Mouse (Mus musculus) heart, adult 2 months (tissue): ENCODE measurements around the gene Neto2. TPM values are rescaled to one million over a fixed set of nuclear protein-coding genes. Genes with fewer than 3 reads are reported as not detected.

Experiments used
- DNase-seq, 2 experiments: peaks; one replicate each; pipeline ENCODE4 v3.0.0; 2021
- H3K27ac ChIP-seq: fragments of 200-600 bp; 2 replicates; pipeline ENCODE4 v1.8.1; 2022
- H3K27me3 ChIP-seq: fragments of 200-500 bp; 2 replicates; pipeline ENCODE4 v1.6.1; 2012; ENCODE audit warnings: mild to moderate bottlenecking, low read length, inconsistent platforms, mixed read lengths; ENCODE audit not compliant: control insufficient read depth, insufficient read depth
- H3K36me3 ChIP-seq: fragments of 200-500 bp; 2 replicates; pipeline ENCODE4 v1.6.1; 2012; ENCODE audit warnings: low read length, inconsistent platforms; ENCODE audit not compliant: control insufficient read depth, insufficient read depth
- H3K4me1 ChIP-seq: fragments of 200-500 bp; 2 replicates; pipeline ENCODE4 v1.6.1; 2011; ENCODE audit warnings: low read length; ENCODE audit not compliant: control insufficient read depth, insufficient read depth
- H3K4me3 ChIP-seq: fragments of 200-600 bp; 2 replicates; pipeline ENCODE4 v1.8.1; 2022
- H3K79me2 ChIP-seq: fragments of 200-500 bp; replicated peaks from 2 replicates; pipeline ENCODE4 v1.6.1; 2012; ENCODE audit warnings: mild to moderate bottlenecking, inconsistent platforms, low read length, moderate library complexity, mixed read lengths; ENCODE audit not compliant: control insufficient read depth, insufficient read depth
- H3K9ac ChIP-seq: fragments of 200-500 bp; 2 replicates; pipeline ENCODE4 v1.6.1; 2012; ENCODE audit warnings: low read depth, mild to moderate bottlenecking, control low read depth, inconsistent platforms, low read length, mixed read lengths
- CTCF ChIP-seq: fragments of 200-600 bp; IDR thresholded peaks from 2 replicates; pipeline ENCODE4 v1.8.1; 2022; ENCODE audit warnings: antibody characterized with exemption, mild to moderate bottlenecking, moderate library complexity
- EP300 ChIP-seq: fragments of 200-500 bp; IDR thresholded peaks from 2 replicates; pipeline ENCODE4 v1.6.1; 2011; ENCODE audit warnings: low read depth, low read length, control low read depth; ENCODE audit not compliant: insufficient read depth
- POLR2A ChIP-seq: fragments of 200-500 bp; IDR thresholded peaks from 2 replicates; pipeline ENCODE4 v1.6.1; 2011; ENCODE audit warnings: mild to moderate bottlenecking, low read depth, low read length, control low read depth; ENCODE audit not compliant: insufficient read depth
- WGBS: fragments of 180-500 bp; shearing (Covaris S2); methylation state at CpG from one replicate; pipeline ENCODE4 v1.1.7; 2018; 5-methylcytosine and 5-hydroxymethylcytosine counted together
- intact Hi-C: fragments of 180-260 bp; cut with DNase I; formaldehyde crosslinking; loops from one replicate; pipeline ENCODE4 v1.15.1; 2025
- polyA plus RNA-seq: library from polyadenylated mRNA; depleted of rRNA; stranded (reverse); fragments of >200 nt; gene quantifications from 2 replicates; pipeline ENCODE4 v1.2.3, GENCODE M21; 2012
- total RNA-seq, 2 experiments: library from RNA; stranded (reverse); gene quantifications; 2 replicates each; pipeline ENCODE4 v1.2.3; 2021

Gene Neto2
- total and polyA plus RNA-seq, 3 experiments, result 0.31 to 1.1 (median 1.1) TPM

DNA sequence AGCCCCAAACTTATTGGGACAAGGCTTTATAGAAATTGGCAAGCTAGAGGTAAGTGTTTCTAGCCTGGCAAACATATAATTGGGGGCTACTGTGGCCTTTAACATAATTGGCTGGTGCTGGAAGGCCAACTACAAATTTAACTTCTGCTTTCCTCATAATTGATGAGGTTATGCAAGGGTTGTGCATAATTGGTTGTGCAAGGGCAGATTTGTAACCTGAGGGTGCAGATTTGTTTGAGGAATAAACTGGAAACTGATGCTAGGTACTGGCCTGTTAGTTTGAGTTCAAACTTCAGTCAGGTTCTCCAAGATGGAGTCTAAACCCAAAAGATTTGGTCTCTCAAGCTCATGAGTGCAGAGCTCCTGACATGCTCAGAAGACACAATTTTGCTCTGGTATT, 92.9 kb downstream of the Neto2 start:
- H3K4me3 ChIP-seq, result no peak overlapping the region

DNA sequence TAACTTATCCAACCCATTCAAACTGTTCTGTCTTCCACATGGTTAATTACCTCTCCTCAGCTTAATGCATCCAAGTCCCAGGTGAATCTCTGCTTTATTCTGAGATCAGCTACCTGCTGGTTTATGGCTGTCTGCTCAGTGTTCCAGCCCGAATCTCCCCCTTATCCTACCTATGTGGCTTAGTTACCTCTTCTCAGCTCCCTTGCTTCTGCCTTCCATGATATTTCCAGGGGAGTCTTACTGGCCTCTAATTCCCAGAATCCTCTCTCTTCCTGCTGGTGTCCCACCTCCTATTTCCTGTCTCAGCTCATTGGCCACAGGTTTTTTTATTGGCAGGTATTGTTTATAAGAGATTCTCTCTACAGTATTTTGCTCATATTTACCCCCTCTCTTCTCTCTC, 93.8 kb downstream of the Neto2 start:
- no peak overlapping the region for H3K27ac ChIP-seq
- TF ChIP-seq CTCF, result no peak
- no peaks in the 10 kb centered on the region for H3K4me1 ChIP-seq
- no peak overlapping the region for H3K9ac ChIP-seq
- H3K36me3 ChIP-seq, result no peaks in the 10 kb centered on the region
- DNase-seq, result no peak
- H3K27me3 ChIP-seq, result no peaks in the 10 kb centered on the region
- WGBS, result 77% methylated on average over 1 of the region's 1 CpGs
- no peaks in the 10 kb centered on the region for H3K79me2 ChIP-seq
- no peak overlapping the region for H3K4me3 ChIP-seq
- intact Hi-C loops, result no loop called here

More for the DNA sequence above, 92.9 kb downstream of the Neto2 start:
- H3K9ac ChIP-seq, result no peak overlapping the region
- no peaks in the 10 kb centered on the region for H3K79me2 ChIP-seq
- H3K27ac ChIP-seq, result no peak overlapping the region
- no peaks in the 10 kb centered on the region for H3K27me3 ChIP-seq
- H3K4me1 ChIP-seq, result no peaks in the 10 kb centered on the region
- intact Hi-C loops, result no loop called here
- no peak for DNase-seq
- TF ChIP-seq EP300 (no peak), CTCF (no peak), POLR2A (no peak)
- no peaks in the 10 kb centered on the region for H3K36me3 ChIP-seq

DNA sequence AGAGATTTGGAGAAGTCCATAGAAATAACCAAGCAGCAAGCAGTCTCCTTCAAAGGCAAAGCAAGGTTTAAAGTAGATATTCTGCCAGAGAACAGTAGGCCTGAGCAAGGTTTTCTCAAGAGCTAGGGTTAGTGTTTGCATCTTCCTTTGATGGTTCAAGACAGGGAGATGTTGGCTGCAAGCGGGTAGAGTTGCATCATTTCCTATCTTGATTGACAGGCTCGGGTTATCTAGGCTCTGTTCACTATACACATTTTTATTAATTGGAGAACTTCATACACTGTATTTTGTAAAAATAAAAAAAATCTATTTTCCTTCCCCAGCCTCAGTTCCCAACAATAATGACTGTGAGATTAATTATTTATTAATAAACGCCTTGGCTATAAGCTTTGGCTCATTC, 94.2 kb downstream of the Neto2 start:
- no peaks in the 10 kb centered on the region for H3K79me2 ChIP-seq
- intact Hi-C loops, result no loop called here

DNA sequence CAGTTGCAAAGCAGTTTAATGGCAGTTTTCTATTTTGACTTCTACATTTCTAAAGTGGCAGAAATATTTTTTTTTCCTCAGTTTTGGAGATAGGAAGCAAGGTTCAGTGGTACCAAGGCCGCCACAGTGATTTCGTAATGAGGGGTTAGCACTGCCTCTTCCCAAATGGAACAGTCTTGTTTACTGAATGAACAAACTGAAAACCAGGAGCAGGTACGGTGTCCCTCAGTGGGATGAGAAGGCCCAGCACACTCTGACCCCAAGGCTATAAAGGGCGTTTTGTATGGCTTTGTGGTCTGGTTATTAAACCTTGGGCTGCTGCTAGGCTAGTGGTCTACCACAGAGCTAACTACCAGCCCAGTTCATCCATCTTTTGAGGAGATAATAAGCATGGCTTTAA, 96.5 kb downstream of the Neto2 start:
- WGBS, result 90% methylated on average over 4 of the region's 4 CpGs
- intact Hi-C loops, result loop anchor here (5.0 kb wide), 3 partner anchors 63 to 983 kb away; no protein-coding TSS in a partner anchor

More for the DNA sequence above, 94.2 kb downstream of the Neto2 start:
- no peak overlapping the region for H3K27ac ChIP-seq
- H3K4me1 ChIP-seq, result no peaks in the 10 kb centered on the region; the same call in 1 of the 2 replicates
- 80% methylated on average over 3 of the region's 3 CpGs for WGBS
- no peak overlapping the region for H3K9ac ChIP-seq
- no peak for DNase-seq
- TF ChIP-seq POLR2A (no peak), CTCF (no peak), EP300 (no peak)
- no peaks in the 10 kb centered on the region for H3K36me3 ChIP-seq
- H3K4me3 ChIP-seq, result no peak overlapping the region
- H3K27me3 ChIP-seq, result no peaks in the 10 kb centered on the region

DNA sequence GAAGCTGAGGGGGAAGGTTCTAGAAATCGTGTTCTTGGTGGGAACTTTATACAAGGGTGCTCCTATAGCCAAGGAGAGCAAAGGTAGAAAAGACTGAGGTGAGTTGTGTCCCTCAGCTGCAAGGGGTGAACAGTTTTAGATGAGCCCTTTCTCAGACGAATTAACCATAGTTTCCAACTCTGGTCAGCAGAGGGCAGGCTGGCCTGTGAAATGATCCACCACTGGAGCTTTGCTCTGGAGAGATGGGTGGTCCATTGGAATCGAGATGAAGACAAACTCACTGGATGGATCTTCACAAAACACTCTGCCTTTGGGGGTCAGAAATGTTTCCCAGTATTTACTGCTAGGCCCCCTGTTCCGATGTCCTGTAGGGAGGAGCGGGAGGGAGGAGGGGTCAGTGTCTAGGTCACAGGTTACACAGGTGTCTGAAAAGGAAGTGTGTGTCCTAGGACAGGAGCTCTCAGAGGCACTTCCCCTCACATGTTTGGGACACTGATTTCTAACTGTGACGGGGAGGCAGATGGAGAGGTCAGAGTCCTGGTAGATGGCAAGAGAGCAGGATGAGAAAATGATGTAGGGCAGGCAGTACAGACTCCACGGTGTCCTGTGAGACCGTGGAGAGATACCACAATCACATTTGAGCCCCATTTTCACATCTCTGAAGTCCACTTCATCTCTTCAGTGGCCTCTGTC, 97.4 kb downstream of the Neto2 start:
- Histone ChIP-seq H3K27me3 (no peaks in the 10 kb centered on the region), H3K4me3 (no peak overlapping the region), H3K36me3 (no peaks in the 10 kb centered on the region), H3K9ac (no peak overlapping the region), H3K4me1 (no peaks in the 10 kb centered on the region; the same call in 1 of the 2 replicates), H3K27ac (no peak overlapping the region), H3K79me2 (no peaks in the 10 kb centered on the region)
- DNase-seq, result peak; percentile 27 to 60
- TF ChIP-seq CTCF (peak; percentile 70), POLR2A (no peak)
- 43% methylated on average over 8 of the region's 8 CpGs for WGBS
- intact Hi-C loops, result loop anchor here (5.0 kb wide), 3 partner anchors 64 to 984 kb away; no protein-coding TSS in a partner anchor

More for the DNA sequence above, 96.5 kb downstream of the Neto2 start:
- Histone ChIP-seq H3K79me2 (no peaks in the 10 kb centered on the region), H3K9ac (no peak overlapping the region), H3K36me3 (no peaks in the 10 kb centered on the region), H3K4me1 (no peaks in the 10 kb centered on the region; the same call in 1 of the 2 replicates), H3K27ac (no peak overlapping the region), H3K27me3 (no peaks in the 10 kb centered on the region), H3K4me3 (no peak overlapping the region)
- TF ChIP-seq CTCF (no peak), EP300 (no peak), POLR2A (no peak)
- DNase-seq, result no peak

DNA sequence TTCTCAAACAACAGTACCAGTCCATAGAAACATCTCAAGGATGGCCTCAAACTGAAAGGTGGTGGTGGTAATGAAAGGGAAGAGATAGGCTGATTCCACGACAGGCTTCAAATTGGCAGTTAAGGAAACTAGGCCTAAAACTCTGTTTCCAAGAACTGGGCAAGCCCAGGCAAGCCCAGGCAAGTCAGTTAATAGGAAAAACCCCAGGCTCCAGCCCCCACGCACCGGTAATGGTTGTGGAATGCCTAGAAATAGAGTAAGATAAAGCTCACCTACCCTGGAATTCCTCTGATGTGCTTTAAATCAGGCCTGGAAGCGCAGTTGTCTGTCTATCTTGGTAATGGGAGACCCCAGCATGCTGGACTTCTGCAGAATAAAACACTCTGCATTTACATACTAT, 98.0 kb downstream of the Neto2 start:
- H3K79me2 ChIP-seq, result no peaks in the 10 kb centered on the region
- no peaks in the 10 kb centered on the region for H3K36me3 ChIP-seq
- no peak overlapping the region for H3K4me3 ChIP-seq
- no peak for DNase-seq
- no peak overlapping the region for H3K27ac ChIP-seq
- H3K9ac ChIP-seq, result no peak overlapping the region
- TF ChIP-seq CTCF, result no peak
- TF ChIP-seq EP300, result no peak
- no peak for TF ChIP-seq POLR2A
- intact Hi-C loops, result loop anchor here (5.0 kb wide), 3 partner anchors 65 to 985 kb away; no protein-coding TSS in a partner anchor
- no peaks in the 10 kb centered on the region for H3K27me3 ChIP-seq
- WGBS, result 65% methylated on average over 4 of the region's 4 CpGs
- no peaks in the 10 kb centered on the region; the same call in 1 of the 2 replicates for H3K4me1 ChIP-seq
